Mouse (Mus musculus) embryonic facial prominence, embryonic 11.5 days (tissue): ENCODE data around the gene 1700013G24Rik. TPM values are rescaled to one million over a fixed set of nuclear protein-coding genes. Genes with fewer than 3 reads are reported as not detected.

Source experiments
- ATAC-seq: fragments of 200-750 bp; cut with Nextera tagmentation; replicated peaks from 2 replicates; pipeline ENCODE4 v1.8.0; 2017; ENCODE audit warnings: low read depth; ENCODE audit not compliant: insufficient number of reproducible peaks, low FRiP score, low TSS enrichment
- DNase-seq: peaks from one replicate; pipeline ENCODE4 v3.0.0-alpha.2; 2015; ENCODE audit warnings: low spot score
- H3K27ac ChIP-seq: fragments of 300-500 bp; sonication (generic); replicated peaks from 2 replicates; pipeline ENCODE4 v1.5.1; 2014; ENCODE audit warnings: mild to moderate bottlenecking, low read depth, low read length, control low read depth
- H3K27me3 ChIP-seq: fragments of 300-500 bp; sonication (generic); 2 replicates; pipeline ENCODE4 v1.6.1; 2014; ENCODE audit warnings: mild to moderate bottlenecking, low read length, moderate library complexity, mixed read lengths; ENCODE audit not compliant: control insufficient read depth, insufficient read depth
- H3K36me3 ChIP-seq: fragments of 300-500 bp; sonication (generic); replicated peaks from 2 replicates; pipeline ENCODE4 v1.6.1; 2014; ENCODE audit warnings: low read depth, mild to moderate bottlenecking, low read length, moderate library complexity, mixed read lengths; ENCODE audit not compliant: control insufficient read depth, insufficient read depth
- H3K4me1 ChIP-seq: fragments of 300-500 bp; sonication (generic); 2 replicates; pipeline ENCODE4 v1.6.1; 2014; ENCODE audit warnings: low read length, mixed read lengths; ENCODE audit not compliant: control insufficient read depth, insufficient read depth
- H3K4me2 ChIP-seq: fragments of 300-500 bp; sonication (generic); 2 replicates; pipeline ENCODE4 v1.6.1; 2014; ENCODE audit warnings: low read depth, mild to moderate bottlenecking, control low read depth, low read length, moderate library complexity
- H3K4me3 ChIP-seq: fragments of 300-500 bp; sonication (generic); 2 replicates; pipeline ENCODE4 v1.5.1; 2014; ENCODE audit warnings: low read depth, low read length, control low read depth
- H3K9ac ChIP-seq: fragments of 300-500 bp; sonication (generic); replicated peaks from 2 replicates; pipeline ENCODE4 v1.6.1; 2014; ENCODE audit warnings: mild to moderate bottlenecking, control low read depth, low read length
- H3K9me3 ChIP-seq: fragments of 300-500 bp; sonication (generic); replicated peaks from 2 replicates; pipeline ENCODE4 v1.6.1; 2016; ENCODE audit warnings: mild to moderate bottlenecking, low read length, inconsistent platforms, mixed read lengths; ENCODE audit not compliant: control insufficient read depth
- WGBS: fragments of 180-500 bp; shearing (Covaris S2); extraction: QIAGEN DNeasy Blood & Tissue Kit; methylation state at CpG from one replicate; pipeline ENCODE4 v1.1.7; 2014; 5-methylcytosine and 5-hydroxymethylcytosine counted together
- polyA plus RNA-seq: library from polyadenylated mRNA; unstranded; fragments of >200 nt; fragmentation: Nextera tagmentation; extraction: Ambion mirVana; gene quantifications from 2 replicates; pipeline ENCODE4 v1.2.1, GENCODE M21; 2014

1700013G24Rik gene
- polyA plus RNA-seq, 1 experiment from 2014 or later = not detected

- Histone ChIP-seq H3K9ac (no peak overlapping the region), H3K27me3 (no peaks in the 10 kb centered on the region), H3K27ac (no peak overlapping the region), H3K4me2 (no peak overlapping the region), H3K36me3 (no peaks in the 10 kb centered on the region), H3K9me3 (no peaks in the 10 kb centered on the region), H3K4me1 (no peaks in the 10 kb centered on the region), H3K4me3 (no peak overlapping the region)
- DNase-seq (no peak), ATAC-seq (no peak)
- 77% methylated on average over 6 of the region's 6 CpGs for WGBS
Observed at GRCm38 (mm10) chr4:137503509-137503971, 50.5 kb downstream of the 1700013G24Rik start.

Other genes with a start within 250 kb of the 1700013G24Rik start
- gene Wnt4, start 175.8 kb upstream of the 1700013G24Rik start, polyA plus RNA-seq = 3.3 and 4.3 TPM in 2 replicates
- 772 and 781 TPM in 2 replicates for gene Cdc42, start 95.6 kb upstream of the 1700013G24Rik start, polyA plus RNA-seq
- gene Cela3a, start 43.5 kb upstream of the 1700013G24Rik start, polyA plus RNA-seq = not detected in 2 replicates
- gene Cela3b, start 22.7 kb upstream of the 1700013G24Rik start, polyA plus RNA-seq = not detected in 2 replicates
- 14.4 and 17.6 TPM in 2 replicates for gene Hspg2, start 15.5 kb downstream of the 1700013G24Rik start, polyA plus RNA-seq
- gene Ldlrad2, start 121.3 kb downstream of the 1700013G24Rik start, polyA plus RNA-seq = not detected in 2 replicates
- 76.7 and 84.0 TPM in 2 replicates for gene Usp48, start 140.5 kb downstream of the 1700013G24Rik start, polyA plus RNA-seq
- gene Rap1gap, start 211.4 kb downstream of the 1700013G24Rik start, polyA plus RNA-seq = 5.7 and 6.9 TPM in 2 replicates